Mouse (Mus musculus): ENCODE results near the gene Slc35e3.

GRCm38 (mm10) chr10:117711408-117711807 is 34.8 kb downstream of the Slc35e3 start:
- no peak for TF ChIP-seq POLR2A (IDR thresholded peaks at IDR 0.05; ENCODE audit: borderline replicate concordance, extremely low read depth, insufficient read depth, insufficient read length, poor library complexity, severe bottlenecking)
- TF ChIP-seq CTCF (IDR thresholded peaks at IDR 0.05; ENCODE audit: borderline replicate concordance, extremely low read depth, insufficient read depth, insufficient read length) = no peak

Data from brain, embryonic 14.5 days (tissue).